Mouse (Mus musculus): Measurements from ENCODE around the gene Nfam1. TPM values are rescaled to one million over a fixed set of nuclear protein-coding genes. Genes with fewer than 3 reads are reported as not detected.

Nfam1 gene
- polyA plus RNA-seq (2012; rRNA removed) = 1.8 and 2.3 TPM in 2 replicates

GRCm38 (mm10) chr15:83032981-83033541, at the start of gene Nfam1:
Nfam1 (minus strand) TSS chr15:83033306.

GRCm38 (mm10) chr15:82987732-82988112, 45.4 kb downstream of the Nfam1 start, which contains the start of gene Tcf20:
Tcf20 (minus strand) TSS chr15:82987872.

Other genes with a start within 250 kb of the Nfam1 start
- gene Cyp2d26, start 239.0 kb downstream of the Nfam1 start, polyA plus RNA-seq (2012; rRNA removed) = 25.1 and 43.4 TPM in 2 replicates
- gene Tcf20, start 45.4 kb downstream of the Nfam1 start, polyA plus RNA-seq (2012; rRNA removed) = 23.4 and 24.9 TPM in 2 replicates
- gene Serhl, start 56.2 kb upstream of the Nfam1 start, polyA plus RNA-seq (2012; rRNA removed) = 145 and 187 TPM in 2 replicates
- gene Rrp7a, start 89.5 kb upstream of the Nfam1 start, polyA plus RNA-seq (2012; rRNA removed) = 109 and 116 TPM in 2 replicates
- gene Poldip3, start 116.1 kb upstream of the Nfam1 start, polyA plus RNA-seq (2012; rRNA removed) = 48.7 and 53.0 TPM in 2 replicates
- 158 and 174 TPM in 2 replicates for gene Cyb5r3, start 139.3 kb upstream of the Nfam1 start, polyA plus RNA-seq (2012; rRNA removed)
- gene A4galt, start 218.5 kb upstream of the Nfam1 start, polyA plus RNA-seq (2012; rRNA removed) = 43.6 and 57.2 TPM in 2 replicates